Mouse (Mus musculus) stomach, embryonic 16.5 days (tissue): ENCODE results near the gene Myo1b. TPM values are rescaled to one million over a fixed set of nuclear protein-coding genes. Genes with fewer than 3 reads are reported as not detected.
A peak's percentile ranks its signal among the peaks of the same experiment; 100 is the strongest.
"Not testable (repeated sequence)": the region's sequence is repeated elsewhere in the genome, so short reads cannot be mapped to it uniquely, and the experiment has no call there.

Experiments used
- ATAC-seq: fragments of 200-750 bp; cut with Nextera tagmentation; 2 replicates; pipeline ENCODE4 v1.8.0; 2017; ENCODE audit warnings: moderate number of reproducible peaks, moderate TSS enrichment; ENCODE audit not compliant: insufficient read depth, low FRiP score
- H3K27ac ChIP-seq: fragments of 300-500 bp; sonication (generic); 2 replicates; pipeline ENCODE4 v1.5.1; 2014; ENCODE audit warnings: low read length
- H3K27me3 ChIP-seq: fragments of 300-500 bp; sonication (generic); 2 replicates; pipeline ENCODE4 v1.6.1; 2014; ENCODE audit warnings: low read length, control low read depth, mixed read lengths; ENCODE audit not compliant: control insufficient read depth, insufficient read depth
- H3K36me3 ChIP-seq: fragments of 300-500 bp; sonication (generic); 2 replicates; pipeline ENCODE4 v1.6.1; 2014; ENCODE audit warnings: low read length; ENCODE audit not compliant: control insufficient read depth, insufficient read depth
- H3K4me1 ChIP-seq: fragments of 300-500 bp; sonication (generic); 2 replicates; pipeline ENCODE4 v1.6.1; 2014; ENCODE audit warnings: low read length, control low read depth, mixed read lengths; ENCODE audit not compliant: control insufficient read depth, insufficient read depth
- H3K4me2 ChIP-seq: fragments of 300-500 bp; sonication (generic); 2 replicates; pipeline ENCODE4 v1.6.1; 2014; ENCODE audit warnings: low read depth, low read length, mixed read lengths
- H3K4me3 ChIP-seq: fragments of 300-500 bp; sonication (generic); replicated peaks from 2 replicates; pipeline ENCODE4 v1.5.1; 2014; ENCODE audit warnings: mild to moderate bottlenecking, low read length
- H3K9ac ChIP-seq: fragments of 300-500 bp; sonication (generic); 2 replicates; pipeline ENCODE4 v1.6.1; 2014; ENCODE audit warnings: low read length
- H3K9me3 ChIP-seq: fragments of 300-500 bp; sonication (generic); replicated peaks from 2 replicates; pipeline ENCODE4 v1.6.1; 2016; ENCODE audit warnings: low read length, control low read depth; ENCODE audit not compliant: control insufficient read depth
- WGBS: fragments of 180-500 bp; shearing (Covaris S2); extraction: QIAGEN DNeasy Blood & Tissue Kit; methylation state at CpG from one replicate; pipeline ENCODE4 v1.1.7; 2014; 5-methylcytosine and 5-hydroxymethylcytosine counted together
- polyA plus RNA-seq: library from polyadenylated mRNA; unstranded; fragments of >200 nt; fragmentation: Nextera tagmentation; extraction: Ambion mirVana; gene quantifications from 2 replicates; pipeline ENCODE4 v1.2.1, GENCODE M21; 2015

The Myo1b gene
- polyA plus RNA-seq, 1 experiment from 2014 or later = 57.8 TPM

DNA sequence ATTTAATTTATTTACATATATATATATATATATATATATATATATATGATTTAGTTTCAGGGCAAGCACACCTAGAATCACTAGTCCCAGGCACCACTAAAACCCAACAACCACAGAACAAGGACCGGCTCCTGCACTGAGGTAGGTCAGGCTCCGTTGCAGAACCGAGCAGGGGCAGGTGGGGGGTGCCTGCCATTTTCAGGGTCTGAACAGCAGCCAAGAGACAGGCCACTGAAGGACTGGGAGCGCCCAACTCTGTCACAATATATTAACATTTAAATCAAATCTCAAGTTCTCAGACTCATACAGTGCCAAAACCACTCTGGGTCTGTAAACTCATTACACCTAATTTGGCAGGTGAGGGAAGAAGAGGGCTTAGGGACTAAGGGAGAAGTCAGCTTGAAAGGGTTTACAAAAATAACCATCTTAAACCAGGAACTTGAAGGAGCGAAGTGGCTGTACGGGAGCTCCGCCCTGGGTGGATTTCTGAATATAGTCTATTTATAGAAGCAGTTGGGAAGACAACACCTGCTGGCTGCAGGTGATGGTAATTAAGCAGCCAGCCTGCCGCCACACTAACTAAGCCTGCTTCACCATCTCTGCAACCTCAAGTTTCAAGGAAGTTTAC lies 30.4 kb downstream of the Myo1b start:
- H3K27me3 ChIP-seq = no peaks in the 10 kb centered on the region
- H3K9ac ChIP-seq = no peak overlapping the region
- H3K4me2 ChIP-seq = no peak overlapping the region
- 63% methylated on average over 8 of the region's 8 CpGs for WGBS
- H3K4me3 ChIP-seq = no peak overlapping the region
- H3K4me1 ChIP-seq = peaks cover 18% of the 10 kb centered on the region
- no peak overlapping the region for H3K27ac ChIP-seq
- no peaks in the 10 kb centered on the region for H3K36me3 ChIP-seq
- H3K9me3 ChIP-seq = no peaks in the 10 kb centered on the region
- ATAC-seq = no peak

DNA sequence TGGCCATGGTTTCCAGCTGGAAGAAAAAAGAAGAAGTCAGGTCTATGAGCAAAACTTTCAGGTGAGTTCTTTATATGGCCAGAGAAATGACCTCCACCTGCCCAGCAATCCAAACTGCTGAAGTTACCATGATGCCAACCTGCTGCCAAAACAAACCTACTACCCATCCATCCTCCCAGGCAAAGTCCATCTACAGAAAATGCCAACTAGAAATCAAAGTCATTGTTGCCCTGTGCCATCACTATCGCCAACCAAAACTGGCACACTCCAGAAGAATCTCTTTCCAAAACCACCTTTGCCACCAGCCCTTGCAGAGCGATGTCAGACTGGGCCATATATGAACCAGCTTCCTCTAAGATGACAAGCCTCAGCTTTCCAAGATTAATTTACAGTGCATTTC lies 32.7 kb downstream of the Myo1b start:
- H3K4me2 ChIP-seq = no peak overlapping the region
- WGBS = 95% methylated on average over 2 of the region's 2 CpGs
- H3K36me3 ChIP-seq = no peaks in the 10 kb centered on the region
- H3K9me3 ChIP-seq = no peaks in the 10 kb centered on the region
- no peak overlapping the region for H3K4me3 ChIP-seq
- H3K4me1 ChIP-seq = peaks cover 28% of the 10 kb centered on the region
- no peaks in the 10 kb centered on the region for H3K27me3 ChIP-seq
- ATAC-seq = no peak
- no peak overlapping the region for H3K27ac ChIP-seq
- H3K9ac ChIP-seq = no peak overlapping the region

DNA sequence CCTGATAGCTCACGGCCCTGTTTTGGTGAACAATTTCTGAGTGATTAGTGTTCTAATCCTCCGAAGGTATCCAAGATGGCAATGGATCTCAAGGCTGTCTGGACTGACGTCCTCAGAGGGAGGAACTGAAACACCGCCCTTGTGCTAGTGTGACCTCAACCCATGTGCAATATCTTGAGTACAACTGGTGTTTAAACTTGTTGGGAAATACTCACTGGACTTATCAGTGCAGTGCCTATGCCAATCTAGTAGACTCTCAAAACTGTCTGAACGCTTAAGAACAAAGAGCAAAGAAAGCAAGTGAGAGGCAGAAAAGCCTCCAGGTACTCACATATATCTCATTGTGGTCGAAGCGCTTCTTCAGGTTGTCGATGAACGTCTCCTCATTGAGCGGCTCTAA lies 33.1 kb downstream of the Myo1b start:
- H3K9ac ChIP-seq = no peak overlapping the region
- H3K9me3 ChIP-seq = no peaks in the 10 kb centered on the region
- H3K4me2 ChIP-seq = no peak overlapping the region
- H3K4me1 ChIP-seq = peaks cover 24% of the 10 kb centered on the region; the same call in 1 of the 2 replicates
- WGBS = 89% methylated on average over 10 of the region's 10 CpGs
- H3K36me3 ChIP-seq = no peaks in the 10 kb centered on the region
- H3K27ac ChIP-seq = no peak overlapping the region
- H3K27me3 ChIP-seq = no peaks in the 10 kb centered on the region
- H3K4me3 ChIP-seq = no peak overlapping the region
- ATAC-seq = no peak

DNA sequence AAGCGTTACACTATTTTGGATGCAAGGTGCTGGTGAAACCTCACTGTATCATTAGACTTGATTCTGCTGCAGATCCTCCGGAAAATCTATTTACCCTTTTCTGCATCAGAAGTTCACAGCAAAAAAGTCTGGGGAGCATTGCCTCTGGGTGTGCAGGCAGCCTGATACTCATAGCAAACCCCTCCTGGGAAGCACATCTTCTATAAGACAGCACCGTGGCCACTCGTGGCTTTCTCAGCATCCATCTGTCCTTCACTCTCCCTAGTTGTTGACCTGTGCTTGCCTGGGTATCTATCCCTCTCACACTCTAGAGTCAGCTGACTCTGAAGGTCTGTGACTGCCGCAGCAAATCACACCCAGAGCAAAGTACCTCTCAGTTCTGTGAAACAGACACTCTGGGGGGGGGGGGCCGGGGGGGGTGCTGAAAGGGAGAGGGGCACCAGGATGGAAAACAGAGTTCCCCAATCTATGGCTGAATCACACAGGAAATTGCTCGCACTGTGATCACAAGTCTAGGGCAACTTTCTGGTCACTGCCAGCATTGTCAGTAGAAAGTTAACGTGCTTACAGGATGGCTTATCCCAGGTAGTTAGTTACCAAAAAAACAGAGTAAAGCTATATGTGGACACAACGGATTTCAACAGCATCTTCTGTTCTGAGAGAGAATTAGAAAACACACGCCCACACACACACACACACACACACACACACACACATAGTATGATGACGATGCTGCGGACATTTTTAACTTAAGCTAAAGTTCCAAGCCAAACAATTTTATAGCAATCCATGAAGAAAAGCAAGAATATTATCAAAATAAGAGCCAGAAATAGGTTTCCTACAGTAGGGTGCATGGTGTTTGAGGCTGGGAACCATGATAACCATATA lies 35.7 kb downstream of the Myo1b start:
- Histone ChIP-seq H3K4me2 (no peak overlapping the region), H3K9ac (no peak overlapping the region), H3K4me1 (peaks cover 19% of the 10 kb centered on the region; the same call in 1 of the 2 replicates), H3K27me3 (no peaks in the 10 kb centered on the region), H3K27ac (peak overlapping the region; percentile 43; the same call in 1 of the 2 replicates), H3K4me3 (no peak overlapping the region), H3K36me3 (no peaks in the 10 kb centered on the region), H3K9me3 (no peaks in the 10 kb centered on the region)
- WGBS = 59% methylated on average over 12 of the region's 12 CpGs
- ATAC-seq = no peak

DNA sequence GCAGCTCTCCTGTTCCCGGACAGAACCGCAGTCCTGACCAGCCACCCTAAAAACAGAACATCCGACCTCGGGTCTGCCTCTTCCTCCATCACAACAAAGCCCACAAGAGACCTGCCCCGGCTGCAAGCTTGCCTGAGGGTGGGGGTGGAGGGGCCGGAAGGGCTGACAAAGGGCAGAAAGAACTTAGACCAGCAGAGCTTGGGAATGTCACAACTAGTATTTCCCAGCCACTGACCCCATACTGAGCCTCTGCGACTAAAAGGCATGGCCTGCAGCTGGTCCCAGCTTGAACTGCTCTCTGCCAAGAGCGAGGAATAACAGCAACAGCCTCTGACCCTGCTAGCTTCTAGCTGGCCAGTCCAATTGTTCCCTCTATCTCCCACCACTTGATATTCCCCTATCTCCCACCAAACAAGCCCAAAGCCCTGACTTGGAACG lies 36.5 kb downstream of the Myo1b start:
- ATAC-seq = peak; percentile 64; the same call in 1 of the 2 replicates
- Histone ChIP-seq H3K4me2 (no peak overlapping the region), H3K9me3 (no peaks in the 10 kb centered on the region), H3K27me3 (no peaks in the 10 kb centered on the region), H3K36me3 (no peaks in the 10 kb centered on the region), H3K4me3 (no peak overlapping the region), H3K4me1 (peaks cover 19% of the 10 kb centered on the region; the same call in 1 of the 2 replicates), H3K9ac (no peak overlapping the region), H3K27ac (peak overlapping the region; percentile 43; the same call in 1 of the 2 replicates)
- WGBS = 40% methylated on average over 9 of the region's 9 CpGs

DNA sequence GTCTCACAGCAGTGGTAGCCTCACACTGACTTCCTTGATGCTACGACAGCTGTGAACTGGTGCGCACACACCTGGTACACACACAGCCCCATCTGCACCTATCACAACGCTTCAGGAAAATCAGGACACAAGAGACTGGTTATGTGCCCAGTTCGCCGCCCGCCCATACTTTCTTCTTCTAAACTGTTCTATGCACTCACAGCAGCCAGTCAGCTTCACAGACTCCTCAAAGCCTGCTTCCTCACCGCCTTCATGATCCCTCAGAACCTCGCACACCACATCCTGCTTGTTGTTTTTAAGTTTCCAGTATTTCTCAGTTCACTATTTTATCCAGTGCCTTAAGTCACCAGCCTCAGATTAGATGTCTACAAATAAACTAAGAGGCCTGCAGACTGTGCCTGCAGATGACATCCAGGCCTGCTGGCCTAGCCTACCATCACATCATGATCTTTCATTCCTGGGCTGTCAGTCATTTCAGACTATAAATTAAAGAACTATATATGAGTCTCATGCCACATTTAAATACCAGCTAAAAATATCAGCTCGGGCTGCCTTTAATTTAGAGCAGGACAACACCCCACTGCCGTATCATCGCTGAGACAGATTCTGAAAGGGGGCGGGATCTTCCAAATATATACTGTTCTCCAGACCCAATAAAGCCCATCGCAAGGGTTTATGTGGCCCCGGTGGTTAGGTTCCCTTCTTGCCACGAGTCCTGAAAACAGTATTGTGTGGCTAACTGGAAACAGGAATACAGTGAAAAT lies 40.2 kb downstream of the Myo1b start:
- peaks cover 28% of the 10 kb centered on the region for H3K4me1 ChIP-seq
- 88% methylated on average over 15 of the region's 15 CpGs for WGBS
- no peak overlapping the region for H3K9ac ChIP-seq
- no peak overlapping the region for H3K27ac ChIP-seq
- no peaks in the 10 kb centered on the region for H3K9me3 ChIP-seq
- no peak for ATAC-seq
- H3K4me3 ChIP-seq = no peak overlapping the region
- H3K4me2 ChIP-seq = no peak overlapping the region
- no peaks in the 10 kb centered on the region for H3K36me3 ChIP-seq
- no peaks in the 10 kb centered on the region for H3K27me3 ChIP-seq

DNA sequence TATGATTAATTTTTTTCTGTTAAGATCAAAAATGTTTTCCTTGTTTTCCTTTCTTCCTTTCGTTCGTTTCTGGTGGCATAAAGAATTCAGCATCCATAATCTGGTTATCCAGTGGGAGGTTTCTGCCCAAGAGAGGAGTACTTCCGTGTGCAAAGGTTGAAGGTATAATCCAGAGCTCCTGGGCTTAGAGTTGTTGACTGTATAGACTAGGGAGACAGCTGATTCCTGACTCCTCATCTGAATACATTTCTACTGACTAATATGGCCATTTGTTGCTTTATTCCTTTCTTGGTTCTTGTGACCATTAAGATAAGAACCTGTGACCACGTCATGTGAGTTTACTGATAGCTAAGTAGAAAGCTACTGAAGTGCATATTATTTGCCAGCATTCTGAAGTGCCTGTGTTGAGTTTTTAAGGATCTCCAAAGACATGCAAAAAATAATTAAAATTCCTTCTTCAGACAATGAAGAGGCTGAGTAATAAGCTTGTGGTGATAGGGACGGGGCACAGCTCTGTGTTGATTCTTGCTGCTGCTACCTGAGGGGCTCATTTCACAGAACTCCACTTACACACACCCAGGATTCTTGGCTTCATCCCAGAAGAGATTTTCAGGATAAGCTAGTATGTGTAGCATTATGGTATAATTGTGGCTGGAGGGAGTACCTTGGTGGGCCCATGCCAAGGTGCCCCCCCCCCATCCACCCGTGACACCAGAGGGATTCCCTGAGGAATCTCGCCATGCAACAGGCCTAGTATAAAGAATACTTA lies 43.2 kb downstream of the Myo1b start:
- Histone ChIP-seq H3K4me1 (peaks cover 14% of the 10 kb centered on the region), H3K9ac (no peak overlapping the region), H3K4me2 (no peak overlapping the region), H3K27ac (no peak overlapping the region), H3K36me3 (no peaks in the 10 kb centered on the region), H3K4me3 (no peak overlapping the region), H3K9me3 (no peaks in the 10 kb centered on the region), H3K27me3 (no peaks in the 10 kb centered on the region)
- no peak for ATAC-seq
- 75% methylated on average over 7 of the region's 7 CpGs for WGBS

DNA sequence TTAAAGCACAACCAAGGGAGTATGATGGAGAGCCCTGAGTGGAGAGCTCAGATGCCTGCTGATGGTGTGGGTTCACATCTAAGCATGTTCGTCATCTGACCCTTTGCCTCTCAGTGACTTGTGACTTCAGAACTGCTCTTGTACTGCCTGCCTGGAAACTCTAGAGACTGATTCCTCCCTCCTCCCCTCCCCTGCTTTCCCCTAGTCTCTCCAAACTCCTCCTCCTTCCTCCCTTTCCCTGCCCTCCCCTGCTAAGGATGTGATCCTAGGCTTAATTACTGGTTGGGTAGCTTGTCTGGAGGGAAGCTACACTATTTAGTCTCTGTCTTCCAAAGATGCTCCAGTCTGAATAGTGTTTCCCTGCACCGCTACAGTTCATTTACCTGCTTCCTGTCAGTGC lies 44.6 kb downstream of the Myo1b start:
- H3K4me2 ChIP-seq, H3K36me3 ChIP-seq, H3K9me3 ChIP-seq, H3K4me3 ChIP-seq, H3K9ac ChIP-seq, H3K27me3 ChIP-seq, H3K27ac ChIP-seq: not testable (repeated sequence)
- peaks cover 14% of the 10 kb centered on the region for H3K4me1 ChIP-seq
- peak; percentile 63; the same call in 1 of the 2 replicates for ATAC-seq
- WGBS = 69% methylated on average over 2 of the region's 2 CpGs
